Mouse (Mus musculus) E14TG2a.4 (cell line): ENCODE measurements at regions not wholly inside any gene's neighbourhood (a gene's known extent, or its start where the extent isn't known, plus 50 kb on each side); places are given as distances from the start of the nearest gene placed in this dataset.

Experiments
- CTCF ChIP-seq: conservative IDR thresholded peaks from 2 replicates; pipeline ENCODE4 v1.5.1; 2014; ENCODE audit warnings: low read length
- POU5F1 ChIP-seq: IDR thresholded peaks from 2 replicates; pipeline ENCODE4 v1.6.1; 2014; ENCODE audit warnings: low read length, borderline replicate concordance

GRCm38 (mm10) chr8:26813198-26813815 lies 163.8 kb upstream of the Zfp703 start:
- no peak for TF ChIP-seq CTCF
- TF ChIP-seq POU5F1: no peak
